ENCODE assay signal across 10 mouse cellular contexts in the genomic region with DNA sequence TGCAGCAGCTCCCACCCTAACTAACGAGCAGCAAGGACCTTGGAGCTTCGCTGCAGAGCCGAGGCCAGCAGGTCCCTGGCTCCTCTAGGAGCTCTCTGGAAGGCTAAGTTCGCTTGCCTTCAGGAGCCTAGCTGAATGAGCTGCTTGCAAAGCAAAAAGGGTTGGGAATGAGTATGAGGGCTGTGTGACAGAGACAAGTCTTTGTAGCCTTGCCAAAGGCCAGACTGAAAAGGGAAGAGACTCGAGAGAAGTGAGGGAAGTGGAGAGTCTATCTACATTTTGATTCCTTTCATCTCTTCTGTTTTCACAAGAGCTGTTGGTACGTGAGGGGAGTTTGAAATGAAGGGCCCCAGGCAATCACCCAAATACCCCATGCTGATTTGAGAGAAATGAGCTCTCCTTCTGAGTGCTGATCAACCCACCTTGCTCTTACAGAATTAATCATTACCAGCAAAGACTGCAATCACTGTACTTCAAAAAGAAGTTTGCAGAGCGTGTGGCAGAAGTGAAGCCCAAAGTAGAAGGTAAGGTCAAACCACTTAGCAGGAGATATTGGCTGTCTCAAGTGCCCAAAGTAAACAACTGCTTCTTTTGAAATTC.
DNase-seq lines count a peak whose midpoint lies in the region; ATAC-seq and TF ChIP-seq lines count a peak whose summit lies in the region.
"Had no signal": no experiment of that assay in that cellular context is flagged by ENCODE, and none has a peak within 500 bp of the region (broad histone marks: within the 10 kb centered on the region; RNA-seq: fewer than 3 reads in every experiment).

No protein-coding gene starts in this region.

- H3K4me1 ChIP-seq in kidney, adult 2 months (ENCODE audit: control insufficient read depth, insufficient read depth, low read length), result peaks cover 6% of the 10 kb centered on the region; the same call in 1 of the 2 replicates
- H3K4me1 ChIP-seq in lung, embryonic 15.5 days, result peaks cover 83% of the 10 kb centered on the region

- WGBS in kidney, adult 2 months, result 39% methylated on average over 7 of the region's 7 CpGs
- WGBS in lung, embryonic 15.5 days, result 25% methylated on average over 7 of the region's 7 CpGs

- TF ChIP-seq CTCF in kidney, adult 2 months (conservative IDR thresholded peaks at IDR 0.05; ENCODE audit: insufficient read depth, insufficient read length, low read depth, low read length), result no peak

- H3K9ac ChIP-seq in lung, embryonic 15.5 days, result peak overlapping the region; percentile 1; the same call in 1 of the 2 replicates
- H3K9ac ChIP-seq: liver, postnatal 0 days had no signal

- DNase-seq in cerebellum, postnatal 10 days, result peak; percentile 8 to 21
- DNase-seq in cerebellum, adult 11-12 months, result no peak
- peak; percentile 46 for DNase-seq in kidney, adult 2 months
- no peak for DNase-seq in kidney, adult 11 months
- peak; percentile 36 for DNase-seq in adrenal gland, adult 8-10 months
- no peak for DNase-seq in c-Kit-positive CD71-positive TER-119-positive erythroid progenitor cells, embryonic 14.5 days (ENCODE audit: low spot score)
- DNase-seq: cerebellum, adult 8-10 months; liver, postnatal 0 days had no signal

- H3K36me3 ChIP-seq in kidney, adult 2 months (ENCODE audit: control insufficient read depth, insufficient read depth, low read length), result no peaks in the 10 kb centered on the region; the same call in 1 of the 2 replicates
- H3K36me3 ChIP-seq in lung, embryonic 15.5 days, result peaks cover 22% of the 10 kb centered on the region

- no peak overlapping the region for H3K4me2 ChIP-seq in lung, embryonic 15.5 days

- no peak overlapping the region for H3K4me3 ChIP-seq in kidney, adult 2 months (ENCODE audit: insufficient read depth, low read depth, low read length)
- H3K4me3 ChIP-seq in lung, embryonic 15.5 days, result no peak overlapping the region

- no peak overlapping the region for H3K27ac ChIP-seq in kidney, adult 2 months (ENCODE audit: insufficient read depth, low read depth, low read length)
- H3K27ac ChIP-seq in lung, embryonic 15.5 days, result peak overlapping the region; percentile 89

- ATAC-seq in lung, embryonic 15.5 days (ENCODE audit: borderline replicate concordance, extremely low read depth, low FRiP score, low TSS enrichment), result peak; percentile 58
- no peak for ATAC-seq in activated CD4-positive, CD25-positive, alpha-beta regulatory T cell, adult 4 months
- ATAC-seq: liver, postnatal 0 days had no signal

- no peaks in the 10 kb centered on the region for H3K9me3 ChIP-seq in lung, embryonic 15.5 days

- no peaks in the 10 kb centered on the region for H3K27me3 ChIP-seq in kidney, adult 2 months (replicated peaks; ENCODE audit: control insufficient read depth, insufficient read depth, low read length)
- no peaks in the 10 kb centered on the region for H3K27me3 ChIP-seq in lung, embryonic 15.5 days

- TF ChIP-seq POLR2A in kidney, adult 2 months (IDR thresholded peaks at IDR 0.05; ENCODE audit: low read depth, low read length), result no peak

Comparison
In these comparisons a context has a peak if more than half of its experiments do, and no peak if none do; other contexts are left out.
1. DNase-seq: peak in cerebellum, postnatal 10 days (2 of 2), kidney, adult 2 months (single experiment) and adrenal gland, adult 8-10 months (single experiment); none in cerebellum, adult 11-12 months (single experiment), kidney, adult 11 months (single experiment) and c-Kit-positive CD71-positive TER-119-positive erythroid progenitor cells, embryonic 14.5 days (single experiment).